Mouse (Mus musculus) 416B (cell line): Measurements from ENCODE around the gene Tgtp2.

Experiments
- DNase-seq: peaks from one replicate; pipeline ENCODE4 v3.0.0; 2011; ENCODE audit warnings: low read depth

The Tgtp2 gene

GRCm38 (mm10) chr11:49063713-49064469 is at the start of gene Tgtp2:
Tgtp2 (minus strand) TSS chr11:49064206.
- peak; percentile 54 for DNase-seq

- DNase-seq, result no peak
Observed at GRCm38 (mm10) chr11:49112624-49113219, 48.7 kb upstream of the Tgtp2 start.

GRCm38 (mm10) chr11:49111000-49111399 is 47.0 kb upstream of the Tgtp2 start:
- no peak for DNase-seq

GRCm38 (mm10) chr11:49108833-49109232 is 44.8 kb upstream of the Tgtp2 start:
- peak; percentile 65 for DNase-seq

GRCm38 (mm10) chr11:49107650-49108537 is 43.9 kb upstream of the Tgtp2 start:
- peak; percentile 53 for DNase-seq

DNA sequence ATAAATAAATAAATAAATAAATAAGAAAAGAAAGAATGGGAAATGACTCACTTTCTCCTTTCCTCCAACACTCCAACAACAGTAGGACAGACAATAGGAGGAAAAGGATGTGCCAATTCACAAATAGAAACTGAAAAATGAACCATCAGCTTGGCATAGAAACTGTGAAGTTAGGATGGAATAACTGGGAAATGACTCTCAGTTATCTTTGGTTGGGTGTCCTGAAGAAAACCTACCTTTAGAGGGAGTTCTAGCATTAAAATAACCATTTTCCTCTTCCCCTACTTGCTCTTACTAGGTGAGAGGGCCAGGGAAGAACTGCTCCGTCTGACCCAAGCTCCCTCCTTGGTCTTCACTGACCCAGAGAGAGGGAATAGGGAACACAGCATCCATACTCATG is 41.7 kb upstream of the Tgtp2 start:
- DNase-seq, result no peak

- DNase-seq, result peak; percentile 89
Observed at GRCm38 (mm10) chr11:49103047-49103693, 39.2 kb upstream of the Tgtp2 start.

GRCm38 (mm10) chr11:49101500-49101899 is 37.5 kb upstream of the Tgtp2 start:
- peak; percentile 50 for DNase-seq

DNA sequence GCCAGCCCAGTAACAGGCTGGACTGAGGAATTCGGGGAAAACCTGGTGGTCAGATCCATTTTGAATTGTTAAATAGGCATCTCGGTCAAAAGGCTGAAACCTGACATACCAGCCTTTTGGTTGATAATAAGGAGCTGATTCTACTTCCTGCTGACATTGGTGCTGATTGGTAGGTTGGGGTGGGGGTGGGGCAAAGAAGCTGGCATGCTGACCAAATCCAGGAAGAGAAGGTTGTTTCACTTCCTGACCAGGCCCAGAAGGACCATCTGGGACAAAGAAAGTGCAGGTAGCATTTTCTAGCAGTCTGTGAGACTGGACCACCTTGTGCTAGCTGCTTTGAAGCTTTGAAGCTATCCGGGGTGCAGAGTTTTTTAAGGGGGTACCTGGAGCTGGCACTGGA is 36.4 kb upstream of the Tgtp2 start:
- DNase-seq, result peak; percentile 86

GRCm38 (mm10) chr11:49095367-49095766 is 31.4 kb upstream of the Tgtp2 start:
- no peak for DNase-seq

DNA sequence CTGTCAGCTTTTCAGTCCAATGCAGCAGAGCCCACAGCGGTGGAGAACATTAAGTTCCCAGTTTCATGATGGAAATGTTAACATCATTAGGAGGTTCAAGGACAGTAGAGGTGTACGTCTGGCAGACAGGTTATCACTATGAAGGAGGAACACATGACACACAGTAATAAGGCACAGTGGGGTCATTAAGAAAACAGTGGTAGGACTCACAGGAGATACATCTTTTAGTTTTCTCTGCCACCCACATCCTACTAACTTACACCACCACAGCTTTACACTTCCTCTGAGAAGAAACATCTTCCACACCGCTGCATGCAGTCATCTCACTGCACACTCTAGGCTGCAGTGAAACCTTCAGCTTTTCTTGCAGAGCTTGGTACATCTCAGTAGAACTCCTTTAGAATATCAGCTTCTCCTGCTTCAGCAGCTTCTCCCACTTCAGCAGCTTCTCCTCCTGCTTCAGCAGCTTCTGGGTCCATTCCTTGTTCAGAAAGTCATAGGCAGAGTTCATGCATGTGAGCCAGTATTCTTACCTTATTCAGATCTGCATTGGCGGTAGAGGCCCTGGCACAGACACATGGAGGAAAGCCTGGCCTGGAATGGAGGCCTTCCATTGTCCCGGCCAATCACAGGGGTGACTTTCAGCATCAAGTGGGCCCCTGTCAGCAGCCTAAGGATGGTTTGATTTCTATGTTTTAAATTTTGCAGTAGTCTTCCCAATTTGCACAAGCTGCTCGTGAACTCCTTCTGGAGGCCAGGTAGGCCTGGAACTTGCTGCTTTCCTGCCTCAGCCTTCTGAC is 30.1 kb upstream of the Tgtp2 start:
- no peak for DNase-seq

GRCm38 (mm10) chr11:49092786-49093185 is 28.8 kb upstream of the Tgtp2 start:
- no peak for DNase-seq

- no peak for DNase-seq
Observed at GRCm38 (mm10) chr11:49092053-49092586, 28.1 kb upstream of the Tgtp2 start.

- no peak for DNase-seq
Observed at GRCm38 (mm10) chr11:49091171-49091570, 27.2 kb upstream of the Tgtp2 start.

GRCm38 (mm10) chr11:49090551-49090950 is 26.5 kb upstream of the Tgtp2 start:
- DNase-seq, result no peak

DNA sequence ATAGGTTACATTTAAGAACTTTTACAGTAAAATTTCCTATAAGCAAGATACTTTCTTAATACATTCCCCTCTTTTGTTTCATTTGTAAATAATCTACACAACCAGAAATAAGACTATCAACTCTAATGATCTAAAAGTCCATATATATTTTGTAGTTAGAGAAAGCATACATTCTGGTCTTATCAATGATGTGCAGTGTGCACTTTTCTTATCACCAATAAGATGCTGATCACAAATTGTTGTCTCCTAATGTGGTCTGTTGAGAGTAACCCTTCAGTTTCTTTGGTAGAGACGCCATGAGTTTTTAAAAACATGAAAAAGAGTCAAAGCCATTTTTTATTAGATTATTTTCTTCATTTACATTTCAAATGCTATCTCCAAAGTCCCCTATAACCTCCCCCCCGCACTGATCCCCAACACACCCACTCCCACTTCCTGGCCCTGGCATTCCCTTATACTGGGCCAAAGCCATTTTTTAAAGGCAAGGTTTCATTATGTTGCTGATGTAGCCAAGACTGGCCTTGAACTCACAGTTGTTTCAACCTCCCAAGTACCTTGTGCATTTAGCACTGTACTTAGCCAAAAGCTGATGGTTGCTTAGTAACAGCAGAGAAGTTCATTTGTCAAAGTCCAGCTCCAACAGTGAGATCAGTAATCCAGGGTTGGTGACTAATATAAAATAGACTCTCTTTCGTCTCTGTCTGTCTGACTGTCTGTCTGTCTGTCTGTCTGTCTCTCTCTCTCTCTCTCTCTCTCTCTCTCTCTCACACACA is 25.9 kb upstream of the Tgtp2 start:
- no peak for DNase-seq

GRCm38 (mm10) chr11:49088990-49089652 is 25.1 kb upstream of the Tgtp2 start:
- no peak for DNase-seq

DNA sequence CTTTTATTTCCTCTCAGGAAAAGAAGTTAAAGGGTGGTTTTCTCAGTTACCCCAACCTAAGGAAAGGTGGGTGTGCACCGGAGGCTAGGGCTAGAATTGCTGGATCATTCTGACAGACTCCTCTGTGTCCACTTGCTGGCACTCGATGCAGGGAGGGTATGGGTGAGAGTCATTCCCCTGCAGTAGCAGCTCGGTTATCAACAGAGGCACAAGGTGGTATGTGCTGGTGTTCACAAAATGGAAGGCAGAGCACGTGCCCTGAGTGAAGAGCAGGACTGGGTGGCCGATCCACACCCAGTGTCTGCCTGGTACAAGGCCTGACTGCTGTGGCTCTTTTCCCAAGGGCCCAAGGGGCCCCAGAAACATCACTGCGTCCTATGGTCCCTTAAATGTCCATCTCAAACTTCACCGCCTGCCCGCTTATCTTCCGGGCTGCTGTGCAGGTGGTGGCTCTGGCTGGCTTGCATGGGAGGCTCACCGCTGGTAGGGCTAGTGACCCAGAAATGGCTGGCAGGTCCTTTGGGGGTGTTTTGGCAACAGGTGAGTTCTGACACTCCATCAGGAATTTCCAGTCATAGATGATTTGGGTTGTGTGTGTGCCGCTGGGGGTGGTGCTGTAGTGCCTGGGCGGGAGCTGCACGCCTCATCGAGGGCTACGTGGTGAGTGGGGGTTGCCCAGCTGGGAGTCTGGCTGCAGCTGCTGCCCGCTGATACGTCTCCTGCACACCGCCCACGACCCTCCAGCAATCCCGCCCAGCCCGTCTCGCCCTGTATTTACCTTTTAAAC is 24.0 kb upstream of the Tgtp2 start:
- DNase-seq, result peak; percentile 58

DNA sequence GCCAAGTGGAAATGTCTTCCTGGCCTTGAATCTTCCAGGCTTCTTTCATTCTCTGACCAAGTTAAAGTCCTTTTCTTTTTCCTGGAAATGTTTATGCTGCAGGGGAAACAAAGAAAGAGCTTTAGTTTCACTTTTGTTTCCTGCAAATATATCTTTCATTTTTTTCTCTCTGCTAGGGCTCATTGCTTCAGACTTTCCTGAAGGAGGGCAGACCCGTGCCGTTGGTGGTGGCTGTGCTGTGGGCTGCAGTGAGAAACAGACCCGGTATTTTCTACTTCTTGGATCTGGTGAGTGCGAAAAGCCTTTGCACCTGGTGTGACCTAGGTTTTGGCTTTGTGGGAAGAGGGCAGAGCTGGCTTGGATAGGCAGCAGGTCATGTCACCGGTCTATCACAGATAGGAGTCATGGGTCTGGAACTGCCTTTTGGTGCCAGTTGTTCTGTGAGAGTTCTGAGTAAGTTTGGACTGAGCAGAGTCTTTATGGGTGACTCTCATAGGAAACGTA is 22.9 kb upstream of the Tgtp2 start:
- DNase-seq, result no peak
